Mouse (Mus musculus): ENCODE results near the gene Klc2. TPM values are rescaled to one million over a fixed set of nuclear protein-coding genes. Genes with fewer than 3 reads are reported as not detected.
A peak's percentile ranks its signal among the peaks of the same experiment; 100 is the strongest.

Gene Klc2
- 7.3 TPM in 2 replicates for total RNA-seq (2012; rRNA removed)
- 10 to 100 TPM in 1 of 2 experiments, not detected in 1; 30.3 TPM for polyA plus RNA-seq (2012; ENCODE audit: insufficient read depth in 1 of 2, insufficient read length in 2 of 2, low read depth in 1 of 2, low replicate concordance in 2 of 2, missing spikeins in 1 of 2)

DNA sequence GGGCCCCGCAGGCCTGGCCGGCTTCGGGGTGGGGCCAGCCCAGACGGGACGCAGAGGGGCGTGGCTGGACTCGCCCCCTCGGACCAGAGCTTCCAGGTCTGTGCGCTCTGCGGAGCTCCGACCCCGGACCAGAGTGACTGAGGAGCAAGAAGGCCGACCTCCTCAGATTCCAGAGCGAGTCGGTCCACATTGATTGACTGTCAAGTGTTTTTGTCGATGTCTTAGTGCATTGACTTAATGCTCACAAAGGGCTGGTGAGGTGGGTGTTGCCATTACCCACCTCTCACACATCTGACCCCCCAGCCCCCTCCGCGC is at the start of gene Klc2:
Klc2 (minus strand) TSS at position 177 of the 315 bp plus-strand sequence.
- peaks cover 5% of the 10 kb centered on the region; the same call in 1 of the 2 replicates for H3K79me2 ChIP-seq (ENCODE audit: control insufficient read depth, insufficient read depth, low read length, poor library complexity)
- no peak for DNase-seq (ENCODE audit: low read depth, low spot score)
- H3K4me3 ChIP-seq (ENCODE audit: control insufficient read depth in 1 of 2, insufficient read depth in 1 of 2, low read depth in 2 of 2, low read length in 2 of 2), result peak within 1 kb of the TSS; percentile 82 to 95
- peaks cover 0 to 6% of the 10 kb centered on the region in 2 experiments; a peak in 1 of 4 replicates for H3K4me1 ChIP-seq (ENCODE audit: control insufficient read depth in 1 of 2, insufficient read depth in 2 of 2, low read length in 2 of 2)
- H3K27me3 ChIP-seq (ENCODE audit: control insufficient read depth in 1 of 2, insufficient read depth in 2 of 2, low read length in 2 of 2), result no peaks in the 10 kb centered on the region; a peak in 2 of 4 replicates
- H3K9me3 ChIP-seq (replicated peaks; ENCODE audit: insufficient read depth, low read length), result no peaks in the 10 kb centered on the region
- peak within 1 kb of the TSS; percentile 41; the same call in 1 of the 2 replicates for H3K27ac ChIP-seq (ENCODE audit: control insufficient read depth, low read depth, low read length)
- TF ChIP-seq SIN3A (IDR thresholded peaks at IDR 0.05; ENCODE audit: low read length), result no peak; the same call in 1 of the 2 replicates
- no peak for TF ChIP-seq MAZ (IDR thresholded peaks at IDR 0.05; ENCODE audit: low read depth, low read length)
- TF ChIP-seq RAD21 (IDR thresholded peaks at IDR 0.05; ENCODE audit: low read depth, low read length), result no peak
- TF ChIP-seq ZKSCAN1 (IDR thresholded peaks at IDR 0.05; ENCODE audit: low read depth, low read length), result no peak
- no peak for TF ChIP-seq UBTF (IDR thresholded peaks at IDR 0.05; ENCODE audit: borderline replicate concordance, insufficient read depth, low read depth, low read length)
- no peak for TF ChIP-seq CHD1 (IDR thresholded peaks at IDR 0.05; ENCODE audit: low read depth, low read length)
- TF ChIP-seq ETS1 (IDR thresholded peaks at IDR 0.05; ENCODE audit: low read depth, low read length), result no peak
- no peak for TF ChIP-seq MAFK (IDR thresholded peaks at IDR 0.05; ENCODE audit: borderline replicate concordance, low read depth, low read length)
- TF ChIP-seq E2F4 (IDR thresholded peaks at IDR 0.05; ENCODE audit: borderline replicate concordance, low read depth, low read length), result no peak
- TF ChIP-seq GATA1 (IDR thresholded peaks at IDR 0.05; ENCODE audit: low read depth, low read length), result no peak
- TF ChIP-seq ZMIZ1 (IDR thresholded peaks at IDR 0.05; ENCODE audit: low read depth, low read length), result no peak
- peak within 1 kb of the TSS; percentile 95 for H3K9ac ChIP-seq (ENCODE audit: control insufficient read depth, low read depth, low read length, poor library complexity, severe bottlenecking)
- no peaks in the 10 kb centered on the region for H3K36me3 ChIP-seq (ENCODE audit: control insufficient read depth in 1 of 2, insufficient read depth in 2 of 2, low read length in 2 of 2)

DNA sequence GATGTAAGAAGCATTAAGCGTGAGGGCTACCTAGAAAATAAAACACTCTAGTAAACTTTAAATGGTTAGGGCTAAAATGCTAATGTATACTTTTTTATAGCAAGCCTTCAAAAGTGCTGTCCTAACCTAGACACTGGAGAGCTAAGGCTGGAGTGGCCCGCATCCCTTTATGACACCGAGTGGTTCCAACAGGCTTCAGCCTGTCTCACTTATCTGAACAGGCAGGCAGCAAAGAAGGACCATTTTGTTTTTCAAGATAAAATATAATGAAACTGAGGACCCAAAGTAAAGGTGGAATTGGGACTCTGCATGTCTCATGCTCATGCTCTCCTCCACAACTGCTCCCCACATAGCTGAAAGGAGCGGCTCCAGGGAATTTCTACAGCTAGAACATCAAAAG is 49.1 kb upstream of the Klc2 start:
- Histone ChIP-seq H3K9me3 (replicated peaks; ENCODE audit: insufficient read depth, low read length) (no peaks in the 10 kb centered on the region), H3K27ac (ENCODE audit: control insufficient read depth, low read depth, low read length) (no peak overlapping the region), H3K9ac (ENCODE audit: control insufficient read depth, low read depth, low read length, poor library complexity, severe bottlenecking) (no peak overlapping the region), H3K27me3 (ENCODE audit: control insufficient read depth in 1 of 2, insufficient read depth in 2 of 2, low read length in 2 of 2) (no peaks in the 10 kb centered on the region), H3K79me2 (ENCODE audit: control insufficient read depth, insufficient read depth, low read length, poor library complexity) (no peaks in the 10 kb centered on the region), H3K4me1 (ENCODE audit: control insufficient read depth in 1 of 2, insufficient read depth in 2 of 2, low read length in 2 of 2) (peaks cover 6 to 8% of the 10 kb centered on the region in 2 experiments), H3K4me3 (ENCODE audit: control insufficient read depth in 1 of 2, insufficient read depth in 1 of 2, low read depth in 2 of 2, low read length in 2 of 2) (no peak overlapping the region), H3K36me3 (ENCODE audit: control insufficient read depth in 1 of 2, insufficient read depth in 2 of 2, low read length in 2 of 2) (peaks cover 0 to 14% of the 10 kb centered on the region in 2 experiments; a peak in 2 of 4 replicates)
- peak; percentile 12; the same call in 1 of the 2 replicates for TF ChIP-seq TAL1 (IDR thresholded peaks at IDR 0.05; ENCODE audit: low read length)
- 0 out of 4 replicates have a peak, but pooled peaks of 1 of the 2 experiments have one; percentile 30 for TF ChIP-seq EP300 (IDR thresholded peaks at IDR 0.05; ENCODE audit: low read depth in 1 of 2, low read length in 2 of 2)
- TF ChIP-seq POLR2A (IDR thresholded peaks at IDR 0.05; ENCODE audit: control insufficient read depth in 1 of 2, insufficient read depth in 1 of 2, low read depth in 1 of 2, low read length in 2 of 2, poor library complexity in 1 of 2), result no peak
- no peak for DNase-seq (ENCODE audit: low read depth, low spot score)

DNA sequence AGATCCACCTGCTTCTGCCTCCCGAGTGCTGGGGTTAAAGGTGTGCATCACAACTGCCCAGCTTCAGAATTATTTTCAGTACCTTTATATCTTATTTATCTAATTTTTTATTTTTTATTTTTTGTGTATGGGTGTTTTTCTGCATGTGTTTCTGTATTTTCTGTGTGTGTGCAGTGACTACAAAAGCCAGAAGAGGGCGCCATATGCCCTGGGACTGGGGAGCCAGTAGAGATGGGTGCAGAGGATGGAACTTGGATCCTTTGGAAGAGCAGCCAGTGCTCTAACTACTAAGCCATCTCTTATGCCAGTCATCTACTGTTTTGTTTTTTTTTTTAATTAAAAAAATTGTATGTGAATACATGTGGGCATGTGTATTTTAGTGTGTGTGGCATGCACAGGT is 46.0 kb upstream of the Klc2 start:
- H3K4me1 ChIP-seq (ENCODE audit: control insufficient read depth in 1 of 2, insufficient read depth in 2 of 2, low read length in 2 of 2), result no peaks in the 10 kb centered on the region; a peak in 1 of 4 replicates
- no peaks in the 10 kb centered on the region for H3K27me3 ChIP-seq (ENCODE audit: control insufficient read depth in 1 of 2, insufficient read depth in 2 of 2, low read length in 2 of 2)
- DNase-seq (ENCODE audit: low read depth, low spot score), result peak; percentile 60
- no peak overlapping the region for H3K9ac ChIP-seq (ENCODE audit: control insufficient read depth, low read depth, low read length, poor library complexity, severe bottlenecking)
- H3K36me3 ChIP-seq (ENCODE audit: control insufficient read depth in 1 of 2, insufficient read depth in 2 of 2, low read length in 2 of 2), result peaks cover 0 to 3% of the 10 kb centered on the region in 2 experiments; a peak in 1 of 4 replicates
- H3K79me2 ChIP-seq (ENCODE audit: control insufficient read depth, insufficient read depth, low read length, poor library complexity), result no peaks in the 10 kb centered on the region
- H3K4me3 ChIP-seq (ENCODE audit: control insufficient read depth in 1 of 2, insufficient read depth in 1 of 2, low read depth in 2 of 2, low read length in 2 of 2), result no peak overlapping the region
- H3K9me3 ChIP-seq (replicated peaks; ENCODE audit: insufficient read depth, low read length), result no peaks in the 10 kb centered on the region
- no peak overlapping the region for H3K27ac ChIP-seq (ENCODE audit: control insufficient read depth, low read depth, low read length)
- no peak for TF ChIP-seq USF1 (IDR thresholded peaks at IDR 0.05; ENCODE audit: low read depth, low read length)
- TF ChIP-seq GATA1 (IDR thresholded peaks at IDR 0.05; ENCODE audit: low read depth, low read length), result no peak
- TF ChIP-seq SMC3 (IDR thresholded peaks at IDR 0.05; ENCODE audit: low read depth, low read length), result peak; percentile 74
- TF ChIP-seq RCOR1 (IDR thresholded peaks at IDR 0.05; ENCODE audit: low read depth, low read length), result no peak
- no peak for TF ChIP-seq GABPA (IDR thresholded peaks at IDR 0.05; ENCODE audit: low read depth, low read length)
- TF ChIP-seq BHLHE40 (IDR thresholded peaks at IDR 0.05; ENCODE audit: borderline replicate concordance, low read depth, low read length), result no peak
- no peak for TF ChIP-seq POLR2AphosphoS5 (IDR thresholded peaks at IDR 0.05; ENCODE audit: borderline replicate concordance, low read depth, low read length)
- no peak for TF ChIP-seq ZKSCAN1 (IDR thresholded peaks at IDR 0.05; ENCODE audit: low read depth, low read length)
- TF ChIP-seq MXI1 (IDR thresholded peaks at IDR 0.05; ENCODE audit: low read depth, low read length), result no peak
- TF ChIP-seq CHD2 (IDR thresholded peaks at IDR 0.05; ENCODE audit: low read length), result no peak
- TF ChIP-seq EP300 (IDR thresholded peaks at IDR 0.05; ENCODE audit: low read depth in 1 of 2, low read length in 2 of 2), result no peak
- TF ChIP-seq ZC3H11A (IDR thresholded peaks at IDR 0.05; ENCODE audit: low read depth, low read length), result peak; percentile 70
- TF ChIP-seq TAL1 (IDR thresholded peaks at IDR 0.05; ENCODE audit: low read length), result no peak
- TF ChIP-seq MYC (IDR thresholded peaks at IDR 0.05; ENCODE audit: low read depth, low read length), result no peak
- no peak for TF ChIP-seq TBP (IDR thresholded peaks at IDR 0.05; ENCODE audit: low read depth, low read length)

Measured in MEL (cell line).